8 mouse cellular contexts compared by ENCODE assay signal in the genomic region with DNA sequence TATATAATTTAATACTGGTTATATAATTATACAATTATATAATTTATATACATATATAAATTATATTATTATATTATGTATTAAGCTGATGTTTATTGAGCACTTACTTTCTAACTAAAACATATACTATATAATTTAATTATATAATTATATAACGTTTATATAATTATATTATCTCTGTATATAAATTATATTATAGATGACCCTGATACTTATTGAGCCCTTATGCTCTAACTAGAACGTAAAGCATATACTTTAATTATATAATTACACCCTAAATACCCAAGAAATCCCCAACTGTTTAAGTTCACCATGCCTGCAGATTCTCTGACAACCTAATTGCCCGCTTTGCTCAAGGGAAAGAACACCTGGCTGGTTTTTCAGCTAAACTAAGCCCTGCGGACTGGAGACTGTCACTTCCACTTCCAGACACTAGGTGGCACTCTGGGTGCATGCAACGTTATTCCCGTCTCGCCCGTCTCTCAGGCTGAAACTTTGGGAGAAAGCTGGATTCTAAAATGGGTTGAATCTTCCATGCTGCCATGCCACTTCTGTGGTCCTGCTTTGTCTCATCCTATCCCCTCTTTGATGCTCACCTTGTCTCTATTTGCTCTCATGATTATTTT.
DNase-seq lines count a peak whose midpoint lies in the region; ATAC-seq lines count a peak whose summit lies in the region.

No protein-coding gene starts in this region.

- ATAC-seq in kidney, embryonic 15.5 days (replicated peaks; ENCODE audit: low FRiP score) = peak; percentile 43; the same call in 1 of the 2 replicates
- peak; percentile 57; the same call in 1 of the 2 replicates for ATAC-seq in limb, embryonic 13.5 days (ENCODE audit: low FRiP score, low read depth)

- 13% methylated on average over 8 of the region's 8 CpGs for WGBS in kidney, embryonic 15.5 days
- 5% methylated on average over 8 of the region's 8 CpGs for WGBS in limb, embryonic 13.5 days

- H3K9me3 ChIP-seq in kidney, embryonic 15.5 days (replicated peaks) = no peaks in the 10 kb centered on the region
- 0 out of 2 replicates have a peak, but pooled peaks cover 3% of the 10 kb centered on the region for H3K9me3 ChIP-seq in limb, embryonic 13.5 days

- H3K27me3 ChIP-seq in kidney, embryonic 15.5 days = 0 out of 2 replicates have a peak, but pooled peaks cover 6% of the 10 kb centered on the region
- H3K27me3 ChIP-seq in limb, embryonic 13.5 days = peaks cover 19% of the 10 kb centered on the region

- no peaks in the 10 kb centered on the region for H3K4me1 ChIP-seq in kidney, embryonic 15.5 days
- no peaks in the 10 kb centered on the region for H3K4me1 ChIP-seq in limb, embryonic 13.5 days

- H3K36me3 ChIP-seq in kidney, embryonic 15.5 days = no peaks in the 10 kb centered on the region
- H3K36me3 ChIP-seq in limb, embryonic 13.5 days = no peaks in the 10 kb centered on the region

- no peak overlapping the region for H3K9ac ChIP-seq in kidney, embryonic 15.5 days
- H3K9ac ChIP-seq in limb, embryonic 13.5 days = no peak overlapping the region

- no peak overlapping the region for H3K4me2 ChIP-seq in kidney, embryonic 15.5 days
- no peak overlapping the region for H3K4me2 ChIP-seq in limb, embryonic 13.5 days (replicated peaks)

- DNase-seq in 416B (ENCODE audit: low read depth) = peak; percentile 57
- peak; percentile 58 for DNase-seq in Muller cell, postnatal 12 days (ENCODE audit: inconsistent ontology term)
- peak; percentile 93 to 96 for DNase-seq in cerebellum, postnatal 10 days
- peak; percentile 78 to 79 for DNase-seq in frontal cortex, postnatal 25 days (ENCODE audit: low spot score in 2 of 2)
- DNase-seq in retina, adult 2 months (ENCODE audit: low read depth, low spot score) = peak; percentile 34
- no peak for DNase-seq in T-cell, adult 2 months (ENCODE audit: low spot score)

- no peak overlapping the region for H3K4me3 ChIP-seq in kidney, embryonic 15.5 days (replicated peaks)
- H3K4me3 ChIP-seq in limb, embryonic 13.5 days = no peak overlapping the region

- H3K27ac ChIP-seq in kidney, embryonic 15.5 days = no peak overlapping the region
- H3K27ac ChIP-seq in limb, embryonic 13.5 days = no peak overlapping the region
